Mouse (Mus musculus): ENCODE measurements around the gene Egfl7. TPM values are rescaled to one million over a fixed set of nuclear protein-coding genes. Genes with fewer than 3 reads are reported as not detected.

The Egfl7 gene
- polyA plus RNA-seq, 1 experiment from 2014 or later, result 54.4 TPM

DNA sequence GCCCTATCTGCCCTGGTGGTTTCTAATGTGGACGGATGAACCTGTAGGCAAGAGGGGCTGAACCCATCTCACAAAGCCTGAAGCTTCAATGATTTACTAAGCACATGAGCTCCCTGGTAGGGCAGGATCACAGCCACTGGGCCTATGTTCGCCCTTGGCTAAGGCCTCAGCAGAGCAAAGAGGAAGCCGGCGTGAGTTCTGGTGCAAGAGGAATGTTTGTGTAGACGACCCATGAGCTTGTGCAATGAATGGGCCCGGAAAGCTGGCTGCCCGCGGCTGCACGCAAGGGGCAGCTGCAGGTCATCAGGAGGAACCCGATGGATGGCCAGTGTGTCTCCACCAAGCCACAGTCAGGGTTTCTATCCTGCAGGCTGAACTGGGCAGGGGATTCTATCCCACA is 30.0 kb upstream of the Egfl7 start:
- no peak for ATAC-seq
- 47% methylated on average over 10 of the region's 10 CpGs for WGBS
- no peak overlapping the region for H3K9ac ChIP-seq (ENCODE audit: low read depth, low read length)
- H3K9me3 ChIP-seq (ENCODE audit: control insufficient read depth), result no peaks in the 10 kb centered on the region
- no peaks in the 10 kb centered on the region for H3K4me1 ChIP-seq (replicated peaks; ENCODE audit: control insufficient read depth, insufficient read depth, low read length)
- H3K36me3 ChIP-seq (ENCODE audit: control insufficient read depth, insufficient read depth), result no peaks in the 10 kb centered on the region
- H3K27ac ChIP-seq (ENCODE audit: low read depth, low read length), result no peak overlapping the region
- no peak overlapping the region for H3K4me2 ChIP-seq (replicated peaks; ENCODE audit: low read depth)
- no peak for TF ChIP-seq CTCF (IDR thresholded peaks at IDR 0.05; ENCODE audit: low read depth)
- H3K27me3 ChIP-seq (replicated peaks; ENCODE audit: control insufficient read depth, insufficient read depth, low read length), result peaks cover 17% of the 10 kb centered on the region; the same call in 1 of the 2 replicates
- no peak overlapping the region for H3K4me3 ChIP-seq (ENCODE audit: low read depth, low read length)

GRCm38 (mm10) chr2:26550205-26550604 is 29.6 kb upstream of the Egfl7 start:
- no peak overlapping the region for H3K27ac ChIP-seq (ENCODE audit: low read depth, low read length)
- no peaks in the 10 kb centered on the region for H3K4me1 ChIP-seq (replicated peaks; ENCODE audit: control insufficient read depth, insufficient read depth, low read length)
- H3K9ac ChIP-seq (ENCODE audit: low read depth, low read length), result no peak overlapping the region

DNA sequence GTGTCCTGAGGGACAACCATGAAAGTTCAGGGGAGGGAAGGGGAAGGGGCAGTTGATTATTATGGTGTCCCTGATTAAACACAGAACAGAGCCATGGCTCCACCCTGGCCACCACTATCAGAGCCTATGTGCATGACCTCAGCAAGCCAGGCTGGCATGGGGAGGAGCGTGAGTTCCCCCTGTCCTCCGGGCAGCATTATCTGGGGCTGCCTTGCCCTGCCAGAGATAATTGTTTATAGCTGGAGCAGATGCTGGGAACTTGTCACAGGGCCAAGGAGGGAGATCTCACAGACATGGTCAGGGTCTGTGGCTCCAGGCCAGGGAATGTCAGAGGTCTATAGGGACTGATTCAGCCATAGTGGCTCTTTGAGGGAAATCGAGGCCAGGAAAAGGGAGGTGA is 29.0 kb upstream of the Egfl7 start:
- no peak overlapping the region for H3K9ac ChIP-seq (ENCODE audit: low read depth, low read length)
- no peak overlapping the region for H3K4me2 ChIP-seq (replicated peaks; ENCODE audit: low read depth)
- H3K4me3 ChIP-seq (ENCODE audit: low read depth, low read length), result no peak overlapping the region
- H3K4me1 ChIP-seq (replicated peaks; ENCODE audit: control insufficient read depth, insufficient read depth, low read length), result no peaks in the 10 kb centered on the region
- no peak for ATAC-seq
- TF ChIP-seq CTCF (IDR thresholded peaks at IDR 0.05; ENCODE audit: low read depth), result no peak
- no peaks in the 10 kb centered on the region for H3K9me3 ChIP-seq (ENCODE audit: control insufficient read depth)
- H3K36me3 ChIP-seq (ENCODE audit: control insufficient read depth, insufficient read depth), result no peaks in the 10 kb centered on the region
- H3K27me3 ChIP-seq (replicated peaks; ENCODE audit: control insufficient read depth, insufficient read depth, low read length), result peaks cover 17% of the 10 kb centered on the region; the same call in 1 of the 2 replicates
- 56% methylated on average over 3 of the region's 3 CpGs for WGBS
- H3K27ac ChIP-seq (ENCODE audit: low read depth, low read length), result no peak overlapping the region

More at GRCm38 (mm10) chr2:26550205-26550604, 29.6 kb upstream of the Egfl7 start:
- Histone ChIP-seq H3K36me3 (ENCODE audit: control insufficient read depth, insufficient read depth) (no peaks in the 10 kb centered on the region), H3K27me3 (replicated peaks; ENCODE audit: control insufficient read depth, insufficient read depth, low read length) (peaks cover 17% of the 10 kb centered on the region; the same call in 1 of the 2 replicates), H3K4me2 (replicated peaks; ENCODE audit: low read depth) (no peak overlapping the region), H3K9me3 (ENCODE audit: control insufficient read depth) (no peaks in the 10 kb centered on the region), H3K4me3 (ENCODE audit: low read depth, low read length) (no peak overlapping the region)
- WGBS, result 44% methylated on average over 3 of the region's 3 CpGs
- no peak for TF ChIP-seq CTCF (IDR thresholded peaks at IDR 0.05; ENCODE audit: low read depth)
- no peak for ATAC-seq

DNA sequence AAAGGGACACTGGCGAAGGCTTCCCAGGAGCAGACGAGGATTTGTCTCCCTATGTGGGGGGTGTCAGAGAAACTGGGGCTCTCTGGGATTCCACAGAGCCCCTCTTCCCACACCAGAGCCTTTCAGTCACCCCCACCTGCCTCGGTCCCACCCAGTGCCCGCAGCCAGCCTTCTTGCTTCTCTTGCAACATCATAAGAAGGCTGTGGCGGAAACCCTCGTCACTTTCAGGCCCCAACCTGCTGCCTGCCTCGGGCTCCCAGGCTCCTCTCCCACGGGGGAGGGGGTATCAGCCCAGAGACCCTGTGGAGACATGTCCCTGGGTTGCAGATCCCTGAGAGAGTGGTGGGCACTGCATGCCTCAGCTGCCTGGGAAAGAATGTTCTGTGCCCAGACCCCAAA is 28.4 kb upstream of the Egfl7 start:
- H3K27ac ChIP-seq (ENCODE audit: low read depth, low read length), result no peak overlapping the region

DNA sequence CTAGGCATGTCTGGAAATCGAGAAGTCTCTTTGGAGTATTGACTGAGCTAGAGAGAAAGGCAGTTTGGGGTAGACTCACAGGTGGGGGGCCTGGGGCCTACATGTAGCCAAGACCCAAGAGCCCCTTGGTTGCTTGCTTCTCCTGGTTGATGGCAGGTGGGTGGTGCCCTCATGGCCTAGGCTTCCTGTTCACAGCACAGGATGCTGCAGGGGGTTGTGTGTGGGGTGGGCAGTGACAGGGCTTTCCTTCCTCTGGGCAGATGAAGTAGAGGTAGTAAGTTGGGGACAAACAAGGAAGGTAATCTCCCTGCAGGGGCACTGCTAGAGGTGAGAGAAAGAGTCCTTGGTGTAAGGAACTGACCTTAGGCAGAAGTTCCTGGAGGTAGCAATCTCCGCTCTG is 27.7 kb upstream of the Egfl7 start:
- no peak for ATAC-seq
- no peak overlapping the region for H3K4me2 ChIP-seq (replicated peaks; ENCODE audit: low read depth)
- H3K27ac ChIP-seq (ENCODE audit: low read depth, low read length), result no peak overlapping the region
- no peaks in the 10 kb centered on the region for H3K4me1 ChIP-seq (replicated peaks; ENCODE audit: control insufficient read depth, insufficient read depth, low read length)
- H3K9me3 ChIP-seq (ENCODE audit: control insufficient read depth), result no peaks in the 10 kb centered on the region
- 83% methylated on average over 2 of the region's 2 CpGs for WGBS
- H3K4me3 ChIP-seq (ENCODE audit: low read depth, low read length), result no peak overlapping the region
- H3K36me3 ChIP-seq (ENCODE audit: control insufficient read depth, insufficient read depth), result no peaks in the 10 kb centered on the region
- no peak for TF ChIP-seq CTCF (IDR thresholded peaks at IDR 0.05; ENCODE audit: low read depth)
- peaks cover 18% of the 10 kb centered on the region; the same call in 1 of the 2 replicates for H3K27me3 ChIP-seq (replicated peaks; ENCODE audit: control insufficient read depth, insufficient read depth, low read length)
- H3K9ac ChIP-seq (ENCODE audit: low read depth, low read length), result no peak overlapping the region

More for the DNA sequence above, 28.4 kb upstream of the Egfl7 start:
- peaks cover 17% of the 10 kb centered on the region; the same call in 1 of the 2 replicates for H3K27me3 ChIP-seq (replicated peaks; ENCODE audit: control insufficient read depth, insufficient read depth, low read length)
- no peaks in the 10 kb centered on the region for H3K36me3 ChIP-seq (ENCODE audit: control insufficient read depth, insufficient read depth)
- H3K4me3 ChIP-seq (ENCODE audit: low read depth, low read length), result no peak overlapping the region
- H3K4me1 ChIP-seq (replicated peaks; ENCODE audit: control insufficient read depth, insufficient read depth, low read length), result no peaks in the 10 kb centered on the region
- 69% methylated on average over 8 of the region's 8 CpGs for WGBS
- no peaks in the 10 kb centered on the region for H3K9me3 ChIP-seq (ENCODE audit: control insufficient read depth)
- no peak for ATAC-seq
- no peak overlapping the region for H3K9ac ChIP-seq (ENCODE audit: low read depth, low read length)
- no peak overlapping the region for H3K4me2 ChIP-seq (replicated peaks; ENCODE audit: low read depth)
- no peak for TF ChIP-seq CTCF (IDR thresholded peaks at IDR 0.05; ENCODE audit: low read depth)

GRCm38 (mm10) chr2:26553904-26554303 is 25.9 kb upstream of the Egfl7 start:
- Histone ChIP-seq H3K27me3 (replicated peaks; ENCODE audit: control insufficient read depth, insufficient read depth, low read length) (peaks cover 25% of the 10 kb centered on the region; the same call in 1 of the 2 replicates), H3K4me2 (replicated peaks; ENCODE audit: low read depth) (no peak overlapping the region), H3K9me3 (ENCODE audit: control insufficient read depth) (no peaks in the 10 kb centered on the region), H3K9ac (ENCODE audit: low read depth, low read length) (no peak overlapping the region), H3K27ac (ENCODE audit: low read depth, low read length) (no peak overlapping the region), H3K4me1 (replicated peaks; ENCODE audit: control insufficient read depth, insufficient read depth, low read length) (no peaks in the 10 kb centered on the region), H3K36me3 (ENCODE audit: control insufficient read depth, insufficient read depth) (no peaks in the 10 kb centered on the region), H3K4me3 (ENCODE audit: low read depth, low read length) (no peak overlapping the region)
- no peak for TF ChIP-seq CTCF (IDR thresholded peaks at IDR 0.05; ENCODE audit: low read depth)
- 78% methylated on average over 9 of the region's 9 CpGs for WGBS
- ATAC-seq, result no peak

GRCm38 (mm10) chr2:26555076-26555475 is 24.7 kb upstream of the Egfl7 start:
- no peak for ATAC-seq
- 78% methylated on average over 4 of the region's 4 CpGs for WGBS
- Histone ChIP-seq H3K4me1 (replicated peaks; ENCODE audit: control insufficient read depth, insufficient read depth, low read length) (no peaks in the 10 kb centered on the region), H3K9me3 (ENCODE audit: control insufficient read depth) (no peaks in the 10 kb centered on the region), H3K9ac (ENCODE audit: low read depth, low read length) (no peak overlapping the region), H3K4me3 (ENCODE audit: low read depth, low read length) (no peak overlapping the region), H3K27me3 (replicated peaks; ENCODE audit: control insufficient read depth, insufficient read depth, low read length) (peaks cover 29% of the 10 kb centered on the region; the same call in 1 of the 2 replicates), H3K4me2 (replicated peaks; ENCODE audit: low read depth) (no peak overlapping the region), H3K27ac (ENCODE audit: low read depth, low read length) (no peak overlapping the region), H3K36me3 (ENCODE audit: control insufficient read depth, insufficient read depth) (no peaks in the 10 kb centered on the region)
- TF ChIP-seq CTCF (IDR thresholded peaks at IDR 0.05; ENCODE audit: low read depth), result no peak
